Mouse (Mus musculus) gastrocnemius, adult 2 months (tissue): Measurements from ENCODE around the gene Dok4. TPM values are rescaled to one million over a fixed set of nuclear protein-coding genes. Genes with fewer than 3 reads are reported as not detected.

Experiments
- DNase-seq: peaks from one replicate; pipeline ENCODE4 v3.0.0; 2022
- H3K27ac ChIP-seq: fragments of 200-600 bp; 2 replicates; pipeline ENCODE4 v1.8.1; 2022; ENCODE audit warnings: mild to moderate bottlenecking
- H3K4me3 ChIP-seq: fragments of 200-600 bp; 2 replicates; pipeline ENCODE4 v1.8.1; 2022; ENCODE audit warnings: mild to moderate bottlenecking, moderate library complexity
- CTCF ChIP-seq: fragments of 200-600 bp; IDR thresholded peaks from 2 replicates; pipeline ENCODE4 v1.8.1; 2022; ENCODE audit warnings: antibody characterized with exemption, mild to moderate bottlenecking, moderate library complexity
- intact Hi-C: fragments of 180-260 bp; cut with DNase I; formaldehyde crosslinking; loops from one replicate; pipeline ENCODE4 v1.15.1; 2025
- long read RNA-seq, 2 experiments: library from polyadenylated mRNA; stranded (forward); transcript quantifications; one replicate each; pipeline ENCODE4 v2.0.0; 2021
- total RNA-seq, 2 experiments: library from RNA; stranded (reverse); gene quantifications; 2 replicates each; pipeline ENCODE4 v1.2.3; 2021

Gene Dok4
- total RNA-seq = 1 to 10 TPM; 2.7 to 6.1 TPM
- long read RNA-seq, experiment 1, transcript Dok4-201 (9 exons, 2,590 nt) = major isoform, 6 of 10 reads
- long read RNA-seq, experiment 1, partial matches to known transcripts = 1 of 10 reads
- long read RNA-seq, experiment 1, other reads (novel, unspliced or antisense) = 2 of 10 reads
- long read RNA-seq, experiment 2, partial matches to known transcripts = 0 of 4 reads
- long read RNA-seq, experiment 2, other reads (novel, unspliced or antisense) = 0 of 4 reads

GRCm38 (mm10) chr8:94876197-94876730 lies at the start of gene Dok4:
Dok4 (minus strand) TSS chr8:94876330.
- peak; percentile 91 for DNase-seq
- intact Hi-C loops = no loop called here
- no peak for TF ChIP-seq CTCF
- H3K27ac ChIP-seq = peak within 1 kb of the TSS; percentile 85
- peak within 1 kb of the TSS; percentile 74 for H3K4me3 ChIP-seq

GRCm38 (mm10) chr8:94923405-94923804 lies 47.3 kb upstream of the Dok4 start, which contains the start of gene Adgrg5:
Adgrg5 (plus strand) TSS chr8:94923694.
- peak; percentile 6 for DNase-seq
- Histone ChIP-seq H3K27ac (peak within 1 kb of the TSS; percentile 48), H3K4me3 (no peak within 1 kb of the TSS)
- TF ChIP-seq CTCF = no peak
- intact Hi-C loops = no loop called here

GRCm38 (mm10) chr8:94922602-94923001 lies 46.5 kb upstream of the Dok4 start:
- peak; percentile 27 for DNase-seq
- Histone ChIP-seq H3K27ac (peak overlapping the region; percentile 48), H3K4me3 (no peak overlapping the region)
- intact Hi-C loops = no loop called here
- TF ChIP-seq CTCF = no peak

GRCm38 (mm10) chr8:94922176-94922575 lies 46.0 kb upstream of the Dok4 start:
- intact Hi-C loops = no loop called here
- DNase-seq = peak; percentile 13
- no peak overlapping the region for H3K4me3 ChIP-seq
- H3K27ac ChIP-seq = peak overlapping the region; percentile 46
- TF ChIP-seq CTCF = no peak

GRCm38 (mm10) chr8:94919256-94919655 lies 43.1 kb upstream of the Dok4 start:
- peak; percentile 1 for DNase-seq
- intact Hi-C loops = no loop called here
- TF ChIP-seq CTCF = no peak
- H3K4me3 ChIP-seq = no peak overlapping the region
- no peak overlapping the region for H3K27ac ChIP-seq

GRCm38 (mm10) chr8:94917851-94918495 lies 41.8 kb upstream of the Dok4 start, which contains the start of gene Ccdc102a:
Ccdc102a (minus strand) TSS chr8:94918098.
- DNase-seq = peak; percentile 85
- TF ChIP-seq CTCF = no peak
- intact Hi-C loops = no loop called here
- Histone ChIP-seq H3K4me3 (peak within 1 kb of the TSS; percentile 79), H3K27ac (peak within 1 kb of the TSS; percentile 91)

GRCm38 (mm10) chr8:94917352-94917751 lies 41.2 kb upstream of the Dok4 start:
- peak; percentile 98 for DNase-seq
- intact Hi-C loops = no loop called here
- Histone ChIP-seq H3K4me3 (peak overlapping the region; percentile 79), H3K27ac (peak overlapping the region; percentile 91)
- TF ChIP-seq CTCF = peak; percentile 96

- DNase-seq = no peak
- H3K27ac ChIP-seq = peak overlapping the region; percentile 91
- no peak for TF ChIP-seq CTCF
- H3K4me3 ChIP-seq = peak overlapping the region; percentile 79
- intact Hi-C loops = no loop called here
Measured at GRCm38 (mm10) chr8:94916960-94917324, 40.8 kb upstream of the Dok4 start.

GRCm38 (mm10) chr8:94916311-94916959 lies 40.3 kb upstream of the Dok4 start:
- intact Hi-C loops = no loop called here
- no peak for DNase-seq
- TF ChIP-seq CTCF = no peak
- peak overlapping the region; percentile 79 for H3K4me3 ChIP-seq
- peak overlapping the region; percentile 91 for H3K27ac ChIP-seq

- DNase-seq = peak; percentile 91
- intact Hi-C loops = no loop called here
- no peak for TF ChIP-seq CTCF
- Histone ChIP-seq H3K4me3 (0 out of 2 replicates have a peak overlapping the region, but pooled peaks have one; percentile 4), H3K27ac (peak overlapping the region; percentile 79)
Measured at GRCm38 (mm10) chr8:94914701-94915101, 38.6 kb upstream of the Dok4 start.

- TF ChIP-seq CTCF = no peak
- intact Hi-C loops = no loop called here
- no peak overlapping the region for H3K4me3 ChIP-seq
- H3K27ac ChIP-seq = peak overlapping the region; percentile 79; the same call in 1 of the 2 replicates
- DNase-seq = no peak
Measured at GRCm38 (mm10) chr8:94914256-94914655, 38.1 kb upstream of the Dok4 start.

- DNase-seq = peak; percentile 81
- intact Hi-C loops = no loop called here
- peak; percentile 65 for TF ChIP-seq CTCF
- H3K27ac ChIP-seq = peak overlapping the region; percentile 12; the same call in 1 of the 2 replicates
- H3K4me3 ChIP-seq = peak overlapping the region; percentile 64
Measured at GRCm38 (mm10) chr8:94913061-94913660, 37.0 kb upstream of the Dok4 start.
